Mouse (Mus musculus): ENCODE measurements around the gene Samd4b. TPM values are rescaled to one million over a fixed set of nuclear protein-coding genes. Genes with fewer than 3 reads are reported as not detected.

Gene Samd4b
- polyA plus RNA-seq, 1 experiment from 2014 or later = 25.1 TPM

DNA sequence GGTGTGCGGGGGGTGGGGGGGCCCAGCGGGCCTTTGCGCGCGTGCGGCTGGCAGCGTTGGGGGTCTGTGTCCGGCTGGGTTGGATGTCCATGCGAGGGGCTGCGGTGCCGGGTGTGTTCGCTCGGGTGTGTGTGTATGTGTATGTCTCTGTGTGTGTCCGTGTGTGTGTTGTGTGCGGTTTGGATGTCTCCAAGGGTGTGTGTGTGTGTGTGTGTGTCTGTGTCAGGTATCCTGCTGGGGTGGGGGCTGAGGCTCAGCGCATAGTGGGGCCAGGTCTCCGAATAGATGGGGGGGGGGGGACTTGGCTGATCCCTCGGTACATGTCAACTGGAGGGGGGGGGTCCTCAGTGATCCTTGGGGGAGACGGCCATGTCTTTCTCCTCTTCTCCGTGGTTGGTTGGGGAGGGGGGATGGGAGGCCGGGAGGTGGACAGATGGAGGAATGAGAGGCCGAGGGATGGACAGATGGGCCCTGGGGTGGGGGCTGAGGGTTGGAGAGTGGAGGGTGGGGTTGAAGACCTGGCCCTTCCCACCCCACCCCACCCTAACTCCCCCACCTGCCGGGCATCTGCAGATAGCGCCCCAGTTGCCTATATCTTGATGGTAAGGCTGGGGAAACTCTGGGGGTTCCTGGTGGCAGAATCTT is 145.5 kb downstream of the Samd4b start:
- peak overlapping the region; percentile 62 for H3K4me2 ChIP-seq (ENCODE audit: low read depth, low read length)
- peak overlapping the region; percentile 82 for H3K4me3 ChIP-seq (ENCODE audit: low read depth, low read length)
- H3K36me3 ChIP-seq (ENCODE audit: control insufficient read depth, insufficient read depth, low read length) = peaks cover 7% of the 10 kb centered on the region; the same call in 1 of the 2 replicates
- H3K9me3 ChIP-seq (ENCODE audit: control insufficient read depth, low read length) = no peaks in the 10 kb centered on the region
- H3K9ac ChIP-seq (replicated peaks; ENCODE audit: low read depth, low read length) = peak overlapping the region; percentile 88
- ATAC-seq (ENCODE audit: low read depth) = peak; percentile 49
- no peaks in the 10 kb centered on the region for H3K27me3 ChIP-seq (ENCODE audit: control insufficient read depth, insufficient read depth, low read length)
- H3K27ac ChIP-seq (ENCODE audit: low read depth, low read length) = peak overlapping the region; percentile 72
- WGBS = under 1% methylated on average over 23 of the region's 24 CpGs
- H3K4me1 ChIP-seq (ENCODE audit: control insufficient read depth, insufficient read depth, low read length) = peaks cover 8% of the 10 kb centered on the region; the same call in 1 of the 2 replicates

DNA sequence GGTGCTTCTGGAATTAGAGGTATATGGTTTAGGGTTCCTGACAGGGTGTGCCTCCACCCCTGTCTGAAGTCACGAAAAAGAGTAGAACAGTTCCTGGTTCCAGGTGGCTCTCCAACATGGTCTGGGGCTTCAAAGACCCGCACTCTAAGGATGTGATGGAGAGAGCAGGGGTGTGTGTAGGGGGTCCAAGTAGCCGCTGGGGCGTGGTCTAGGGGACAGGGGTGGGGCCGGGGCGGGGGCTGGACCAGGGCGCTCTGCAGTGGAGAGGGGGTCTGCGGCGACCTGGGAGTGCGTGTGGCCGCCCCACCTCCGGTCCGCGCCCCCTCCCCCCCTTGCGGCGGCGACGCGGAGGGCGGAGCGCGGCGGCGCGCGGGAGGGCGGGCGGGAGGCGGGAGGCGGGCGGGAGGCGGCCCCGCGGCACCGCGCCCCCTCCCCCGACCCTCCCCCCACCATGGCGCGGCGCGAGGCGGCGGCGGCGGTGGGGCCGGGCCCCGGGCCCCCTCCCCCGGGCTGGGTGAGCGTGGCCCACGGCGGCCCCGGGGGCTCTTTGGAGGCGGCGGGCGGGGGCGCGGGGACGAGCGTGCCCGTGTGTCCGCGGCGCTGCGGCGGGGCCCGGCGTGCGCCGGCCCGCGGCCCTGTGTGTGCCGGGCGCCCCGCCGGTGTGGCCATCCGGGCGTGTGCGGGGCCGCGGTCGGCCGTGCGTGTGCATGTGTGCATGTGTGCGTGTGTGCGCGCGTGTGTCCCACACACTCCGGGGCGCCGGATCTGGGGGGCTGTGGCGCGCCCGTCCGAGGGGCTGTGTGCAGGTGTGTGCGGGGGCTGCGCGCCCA is 146.2 kb downstream of the Samd4b start, which contains the start of gene Lrfn1:
Gene Lrfn1, plus strand, starts transcription at position 450 of the 830 bp plus-strand sequence.
- ATAC-seq (ENCODE audit: low read depth) = peak; percentile 79
- Histone ChIP-seq H3K4me3 (ENCODE audit: low read depth, low read length) (peak within 1 kb of the TSS; percentile 82), H3K9ac (replicated peaks; ENCODE audit: low read depth, low read length) (peak within 1 kb of the TSS; percentile 88), H3K36me3 (ENCODE audit: control insufficient read depth, insufficient read depth, low read length) (peaks cover 2% of the 10 kb centered on the region; the same call in 1 of the 2 replicates), H3K27me3 (ENCODE audit: control insufficient read depth, insufficient read depth, low read length) (no peaks in the 10 kb centered on the region), H3K4me1 (ENCODE audit: control insufficient read depth, insufficient read depth, low read length) (peaks cover 8% of the 10 kb centered on the region; the same call in 1 of the 2 replicates), H3K9me3 (ENCODE audit: control insufficient read depth, low read length) (no peaks in the 10 kb centered on the region), H3K4me2 (ENCODE audit: low read depth, low read length) (peak within 1 kb of the TSS; percentile 62), H3K27ac (ENCODE audit: low read depth, low read length) (peak within 1 kb of the TSS; percentile 72)
- WGBS = 1% methylated on average over 31 of the region's 97 CpGs

DNA sequence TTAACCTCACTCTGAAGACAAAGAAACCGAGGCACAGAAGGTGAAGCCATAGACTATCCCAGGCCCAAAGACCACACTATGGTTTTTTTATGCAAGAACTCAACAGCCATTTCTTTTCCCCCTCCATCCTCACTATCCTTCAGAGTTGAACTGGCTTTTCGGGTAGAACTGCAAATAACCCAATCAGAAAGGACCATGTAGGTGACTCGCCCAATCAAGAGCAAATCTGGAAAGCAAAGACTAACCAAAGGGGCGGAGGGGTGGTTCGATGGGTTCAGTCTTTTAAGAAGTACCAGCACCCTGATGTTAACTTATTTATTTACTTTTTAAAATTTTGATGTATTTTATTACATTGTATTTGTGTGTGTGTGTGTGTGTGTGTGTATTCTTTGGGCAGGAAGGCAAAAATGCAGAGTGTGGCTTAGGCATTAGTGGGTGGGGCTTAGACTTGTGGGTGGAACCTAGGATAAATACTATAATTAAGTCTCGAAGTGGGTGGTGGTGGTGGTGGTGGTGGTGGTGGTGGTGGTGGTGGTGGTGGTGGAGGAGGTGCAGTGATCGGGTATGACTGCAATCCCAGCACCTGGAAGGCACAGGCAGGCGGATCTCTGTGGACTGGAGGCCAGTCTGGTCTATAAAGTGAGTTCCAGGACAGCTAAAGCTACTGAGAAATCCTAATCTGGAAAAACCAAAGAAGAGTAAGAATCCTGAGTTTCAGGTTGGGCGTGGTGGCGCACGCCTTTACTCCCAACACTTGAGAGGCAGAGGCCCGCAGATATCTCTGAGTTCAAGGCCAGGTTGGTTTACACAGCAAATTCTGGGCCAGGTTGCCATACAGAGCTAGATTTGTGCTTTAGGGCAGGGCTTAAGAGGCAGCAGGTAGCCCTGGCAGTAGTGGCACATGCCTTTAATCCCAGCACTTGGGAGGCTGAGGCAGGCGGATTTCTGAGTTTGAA is 149.8 kb downstream of the Samd4b start:
- ATAC-seq (ENCODE audit: low read depth) = no peak
- Histone ChIP-seq H3K4me3 (ENCODE audit: low read depth, low read length) (no peak overlapping the region), H3K9ac (replicated peaks; ENCODE audit: low read depth, low read length) (no peak overlapping the region)

DNA sequence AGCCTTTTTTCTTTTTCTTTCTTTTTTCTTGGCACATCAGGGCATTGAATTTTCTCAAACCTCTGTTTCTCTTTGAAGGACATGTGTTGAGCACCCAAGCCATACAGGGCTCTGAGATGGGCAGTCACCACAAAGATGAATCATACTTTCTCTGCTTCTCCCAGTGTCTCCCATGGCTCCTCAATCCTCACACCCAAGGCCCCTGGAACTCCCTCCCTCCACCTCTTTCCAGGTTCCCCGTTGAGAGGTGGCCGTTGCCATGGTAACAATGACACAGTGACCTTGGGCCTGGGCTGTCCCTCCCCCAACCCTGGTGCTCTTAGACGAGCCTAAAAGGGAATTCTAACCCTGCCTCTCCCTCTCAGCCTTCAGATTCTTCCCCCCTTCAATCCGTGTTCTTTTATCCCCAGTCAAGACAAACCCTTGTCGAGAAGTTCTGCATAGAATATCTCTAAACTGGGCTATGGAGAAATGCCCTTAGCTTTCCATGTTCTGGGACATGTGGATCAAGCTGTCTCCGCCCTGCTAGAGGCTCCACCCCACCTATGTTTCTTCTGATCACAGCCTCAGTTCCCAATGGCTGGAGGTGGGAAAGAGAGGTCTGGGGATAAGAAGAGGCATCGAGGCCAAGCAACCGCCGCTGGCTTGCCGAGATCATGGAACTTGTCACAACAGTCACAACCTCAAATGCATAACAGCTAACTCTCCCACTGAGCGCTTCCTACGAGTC is 150.7 kb downstream of the Samd4b start:
- Histone ChIP-seq H3K4me1 (ENCODE audit: control insufficient read depth, insufficient read depth, low read length) (no peaks in the 10 kb centered on the region), H3K4me3 (ENCODE audit: low read depth, low read length) (no peak overlapping the region), H3K4me2 (ENCODE audit: low read depth, low read length) (no peak overlapping the region), H3K36me3 (ENCODE audit: control insufficient read depth, insufficient read depth, low read length) (no peaks in the 10 kb centered on the region), H3K9me3 (ENCODE audit: control insufficient read depth, low read length) (no peaks in the 10 kb centered on the region), H3K27ac (ENCODE audit: low read depth, low read length) (no peak overlapping the region), H3K27me3 (ENCODE audit: control insufficient read depth, insufficient read depth, low read length) (no peaks in the 10 kb centered on the region), H3K9ac (replicated peaks; ENCODE audit: low read depth, low read length) (no peak overlapping the region)
- no peak for ATAC-seq (ENCODE audit: low read depth)
- WGBS = 19% methylated on average over 12 of the region's 12 CpGs

More for the DNA sequence above, 149.8 kb downstream of the Samd4b start:
- peaks cover 4% of the 10 kb centered on the region; the same call in 1 of the 2 replicates for H3K4me1 ChIP-seq (ENCODE audit: control insufficient read depth, insufficient read depth, low read length)
- no peaks in the 10 kb centered on the region for H3K9me3 ChIP-seq (ENCODE audit: control insufficient read depth, low read length)
- H3K27ac ChIP-seq (ENCODE audit: low read depth, low read length) = no peak overlapping the region
- no peaks in the 10 kb centered on the region for H3K36me3 ChIP-seq (ENCODE audit: control insufficient read depth, insufficient read depth, low read length)
- H3K27me3 ChIP-seq (ENCODE audit: control insufficient read depth, insufficient read depth, low read length) = no peaks in the 10 kb centered on the region
- no peak overlapping the region for H3K4me2 ChIP-seq (ENCODE audit: low read depth, low read length)
- 73% methylated on average over 13 of the region's 13 CpGs for WGBS

DNA sequence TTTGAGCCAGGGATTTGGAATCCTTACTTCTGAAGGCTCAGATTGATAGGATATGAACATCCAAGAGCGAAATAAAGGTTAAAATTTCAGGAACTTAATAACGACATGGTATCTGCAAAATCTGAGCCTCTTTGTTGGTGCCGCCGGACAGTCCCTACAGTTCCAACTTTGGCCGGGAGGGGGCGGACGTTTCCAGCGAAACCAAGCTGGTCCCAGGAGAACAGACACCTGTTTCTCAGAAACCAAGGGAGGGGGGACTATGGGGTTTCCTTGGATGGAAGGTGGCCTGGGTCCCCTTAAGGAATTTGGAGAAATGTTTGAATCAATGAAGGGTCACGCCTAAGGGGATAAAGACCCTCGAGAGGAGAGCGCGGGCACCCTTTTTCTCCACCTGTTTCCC is 151.5 kb downstream of the Samd4b start:
- no peaks in the 10 kb centered on the region for H3K36me3 ChIP-seq (ENCODE audit: control insufficient read depth, insufficient read depth, low read length)
- H3K27ac ChIP-seq (ENCODE audit: low read depth, low read length) = no peak overlapping the region
- H3K9ac ChIP-seq (replicated peaks; ENCODE audit: low read depth, low read length) = no peak overlapping the region
- H3K4me2 ChIP-seq (ENCODE audit: low read depth, low read length) = no peak overlapping the region
- ATAC-seq (ENCODE audit: low read depth) = no peak
- no peaks in the 10 kb centered on the region for H3K9me3 ChIP-seq (ENCODE audit: control insufficient read depth, low read length)
- no peaks in the 10 kb centered on the region for H3K4me1 ChIP-seq (ENCODE audit: control insufficient read depth, insufficient read depth, low read length)
- no peak overlapping the region for H3K4me3 ChIP-seq (ENCODE audit: low read depth, low read length)
- no peaks in the 10 kb centered on the region for H3K27me3 ChIP-seq (ENCODE audit: control insufficient read depth, insufficient read depth, low read length)
- 7% methylated on average over 12 of the region's 12 CpGs for WGBS

DNA sequence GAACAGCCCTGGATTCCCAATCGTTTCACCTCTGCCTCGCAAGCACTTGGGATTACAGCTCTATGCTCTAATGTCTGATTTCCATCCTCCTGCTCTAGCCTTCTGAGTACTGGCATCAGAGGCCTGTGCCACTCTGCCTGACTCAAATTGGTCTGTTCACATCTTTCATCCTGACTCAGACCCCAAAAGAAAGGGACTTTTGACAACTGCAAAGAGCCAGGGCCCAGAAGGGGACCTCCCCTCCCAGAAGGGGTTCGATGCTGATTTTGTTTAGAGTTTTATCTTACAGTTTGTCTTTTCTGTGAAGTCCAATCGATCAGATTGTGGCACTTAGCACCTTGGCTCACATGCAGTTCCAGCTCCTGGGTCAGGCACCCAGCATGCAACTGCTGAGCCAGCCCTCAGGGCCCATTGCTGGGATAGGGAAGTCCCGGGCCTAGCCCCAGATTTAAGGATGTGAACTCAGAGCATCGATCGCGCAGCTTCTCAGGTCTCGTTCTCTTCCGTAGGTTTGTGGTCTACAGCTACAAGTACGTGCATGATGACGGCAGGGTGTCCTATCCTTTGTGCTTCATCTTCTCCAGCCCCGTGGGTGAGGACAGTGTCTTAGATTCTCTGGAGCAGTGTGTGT is 153.5 kb downstream of the Samd4b start:
- H3K27ac ChIP-seq (ENCODE audit: low read depth, low read length) = no peak overlapping the region
- no peak for ATAC-seq (ENCODE audit: low read depth)

DNA sequence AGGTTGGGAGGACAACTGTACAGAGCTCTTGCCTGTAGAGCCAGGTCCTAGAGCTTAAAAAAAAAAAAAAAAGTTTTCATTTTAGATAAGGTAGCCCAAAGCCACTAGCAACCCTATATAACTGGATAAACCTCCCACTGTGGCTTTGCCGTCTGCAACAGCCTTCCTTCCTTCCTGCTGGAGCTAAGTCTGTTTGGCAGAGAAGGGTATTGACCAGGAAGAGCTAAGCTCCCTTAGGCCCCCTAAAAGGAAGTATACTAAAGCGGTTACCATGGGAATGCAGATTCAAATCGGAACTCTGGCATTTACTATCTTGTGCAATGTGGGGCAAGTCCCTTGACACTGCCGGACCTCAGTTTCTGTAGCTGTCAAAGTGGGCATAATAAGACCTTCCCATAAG is 155.3 kb downstream of the Samd4b start:
- H3K9me3 ChIP-seq (ENCODE audit: control insufficient read depth, low read length) = no peaks in the 10 kb centered on the region
- H3K4me3 ChIP-seq (ENCODE audit: low read depth, low read length) = no peak overlapping the region
- no peak overlapping the region for H3K27ac ChIP-seq (ENCODE audit: low read depth, low read length)
- ATAC-seq (ENCODE audit: low read depth) = no peak
- no peaks in the 10 kb centered on the region for H3K36me3 ChIP-seq (ENCODE audit: control insufficient read depth, insufficient read depth, low read length)
- no peaks in the 10 kb centered on the region for H3K27me3 ChIP-seq (ENCODE audit: control insufficient read depth, insufficient read depth, low read length)
- no peak overlapping the region for H3K9ac ChIP-seq (replicated peaks; ENCODE audit: low read depth, low read length)
- no peaks in the 10 kb centered on the region for H3K4me1 ChIP-seq (ENCODE audit: control insufficient read depth, insufficient read depth, low read length)
- WGBS = 36% methylated on average over 4 of the region's 4 CpGs
- no peak overlapping the region for H3K4me2 ChIP-seq (ENCODE audit: low read depth, low read length)

More for the DNA sequence above, 153.5 kb downstream of the Samd4b start:
- Histone ChIP-seq H3K4me3 (ENCODE audit: low read depth, low read length) (no peak overlapping the region), H3K27me3 (ENCODE audit: control insufficient read depth, insufficient read depth, low read length) (no peaks in the 10 kb centered on the region), H3K9me3 (ENCODE audit: control insufficient read depth, low read length) (no peaks in the 10 kb centered on the region), H3K36me3 (ENCODE audit: control insufficient read depth, insufficient read depth, low read length) (no peaks in the 10 kb centered on the region), H3K4me1 (ENCODE audit: control insufficient read depth, insufficient read depth, low read length) (no peaks in the 10 kb centered on the region), H3K4me2 (ENCODE audit: low read depth, low read length) (no peak overlapping the region), H3K9ac (replicated peaks; ENCODE audit: low read depth, low read length) (no peak overlapping the region)
- 88% methylated on average over 13 of the region's 13 CpGs for WGBS

Data from neural tube, embryonic 14.5 days (tissue).